Mouse (Mus musculus) brain, embryonic 14.5 days (tissue): ENCODE results near the gene Bri3. TPM values are rescaled to one million over a fixed set of nuclear protein-coding genes. Genes with fewer than 3 reads are reported as not detected.

Experiments used
- DNase-seq: peaks from one replicate; pipeline ENCODE4 v3.0.0-alpha.2; 2011; ENCODE audit warnings: low read depth
- CTCF ChIP-seq: fragments of 200-500 bp; IDR thresholded peaks from 2 replicates; pipeline ENCODE4 v1.5.1; 2012; ENCODE audit warnings: inconsistent platforms, mild to moderate bottlenecking, moderate library complexity, borderline replicate concordance; ENCODE audit not compliant: insufficient read depth, insufficient read length; ENCODE audit errors: extremely low read depth
- POLR2A ChIP-seq: fragments of 200-500 bp; IDR thresholded peaks from 2 replicates; pipeline ENCODE4 v1.6.1; 2012; ENCODE audit warnings: mild to moderate bottlenecking, inconsistent platforms, borderline replicate concordance; ENCODE audit not compliant: poor library complexity, insufficient read depth, insufficient read length, severe bottlenecking; ENCODE audit errors: extremely low read depth
- polyA plus RNA-seq: library from polyadenylated mRNA; depleted of rRNA; stranded (reverse); fragments of >200 nt; gene quantifications from 2 replicates; pipeline ENCODE4 v1.2.3, GENCODE M21; 2012; rRNA removed

Bri3 gene
- polyA plus RNA-seq, 1 experiment, result 97.3 TPM

- no peak for DNase-seq
- TF ChIP-seq CTCF (no peak), POLR2A (no peak)
Observed at GRCm38 (mm10) chr5:144447226-144447616, 203.0 kb downstream of the Bri3 start.

GRCm38 (mm10) chr5:144447975-144448374 lies 203.7 kb downstream of the Bri3 start:
- TF ChIP-seq CTCF, result no peak
- no peak for TF ChIP-seq POLR2A
- no peak for DNase-seq

- peak; percentile 32 for DNase-seq
- TF ChIP-seq POLR2A (no peak), CTCF (no peak)
Observed at GRCm38 (mm10) chr5:144452776-144453455, 208.7 kb downstream of the Bri3 start.

- no peak for TF ChIP-seq POLR2A
- TF ChIP-seq CTCF, result no peak
- DNase-seq, result peak; percentile 89
Observed at GRCm38 (mm10) chr5:144457623-144458287, 213.5 kb downstream of the Bri3 start.

- DNase-seq, result no peak
Observed at GRCm38 (mm10) chr5:144466987-144467386, 222.8 kb downstream of the Bri3 start.

GRCm38 (mm10) chr5:144473056-144473455 lies 228.8 kb downstream of the Bri3 start:
- DNase-seq, result no peak

More at GRCm38 (mm10) chr5:144466987-144467386, 222.8 kb downstream of the Bri3 start:
- TF ChIP-seq POLR2A (no peak), CTCF (peak; percentile 69)

GRCm38 (mm10) chr5:144479677-144480171 lies 235.5 kb downstream of the Bri3 start:
- no peak for TF ChIP-seq POLR2A
- TF ChIP-seq CTCF, result no peak
- DNase-seq, result peak; percentile 91

More at GRCm38 (mm10) chr5:144473056-144473455, 228.8 kb downstream of the Bri3 start:
- no peak for TF ChIP-seq CTCF
- TF ChIP-seq POLR2A, result no peak

- peak; percentile 82 for DNase-seq
- no peak for TF ChIP-seq CTCF
- TF ChIP-seq POLR2A, result no peak
Observed at GRCm38 (mm10) chr5:144483659-144484375, 239.6 kb downstream of the Bri3 start.

GRCm38 (mm10) chr5:144491308-144491707 lies 247.1 kb downstream of the Bri3 start:
- TF ChIP-seq POLR2A, result no peak
- no peak for TF ChIP-seq CTCF
- DNase-seq, result no peak

Other genes starting within 250 kb of the Bri3 start
- 53.6 and 54.9 TPM in 2 replicates for gene Ccz1, start 229.6 kb upstream of the Bri3 start, polyA plus RNA-seq
- not detected in 2 replicates for gene Ocm, start 217.8 kb upstream of the Bri3 start, polyA plus RNA-seq
- gene Lmtk2, start 144.0 kb upstream of the Bri3 start, polyA plus RNA-seq, result 14.0 and 24.8 TPM in 2 replicates
- 0.03 and 0.11 TPM in 2 replicates for gene Bhlha15, start 54.2 kb upstream of the Bri3 start, polyA plus RNA-seq
- 58.0 and 59.4 TPM in 2 replicates for gene Tecpr1, start 20.8 kb upstream of the Bri3 start, polyA plus RNA-seq
- 0.55 and 0.89 TPM in 2 replicates for gene Baiap2l1, start 113.7 kb downstream of the Bri3 start, polyA plus RNA-seq